Mouse (Mus musculus) adrenal gland, postnatal 4 days (tissue): Measurements from ENCODE around the gene Olfr1086. TPM values are rescaled to one million over a fixed set of nuclear protein-coding genes. Genes with fewer than 3 reads are reported as not detected.
"Not testable (repeated sequence)": the region's sequence is repeated elsewhere in the genome, so short reads cannot be mapped to it uniquely, and the experiment has no call there.

Experiments
- DNase-seq, 2 experiments: peaks; one replicate each; pipeline ENCODE4 v3.0.0; 2021 to 2022; ENCODE audit warnings: low spot score in 2 of 2, mixed read lengths in 2 of 2
- long read RNA-seq, 2 experiments: library from polyadenylated mRNA; stranded (forward); transcript quantifications; one replicate each; pipeline ENCODE4 v2.0.0; 2021
- total RNA-seq, 2 experiments: library from RNA; stranded (reverse); gene quantifications; 2 replicates each; pipeline ENCODE4 v1.2.3; 2021

Olfr1086 gene
- total RNA-seq = not detected
- long read RNA-seq, experiment 1 = 0 reads
- long read RNA-seq, experiment 2 = 0 reads

DNA sequence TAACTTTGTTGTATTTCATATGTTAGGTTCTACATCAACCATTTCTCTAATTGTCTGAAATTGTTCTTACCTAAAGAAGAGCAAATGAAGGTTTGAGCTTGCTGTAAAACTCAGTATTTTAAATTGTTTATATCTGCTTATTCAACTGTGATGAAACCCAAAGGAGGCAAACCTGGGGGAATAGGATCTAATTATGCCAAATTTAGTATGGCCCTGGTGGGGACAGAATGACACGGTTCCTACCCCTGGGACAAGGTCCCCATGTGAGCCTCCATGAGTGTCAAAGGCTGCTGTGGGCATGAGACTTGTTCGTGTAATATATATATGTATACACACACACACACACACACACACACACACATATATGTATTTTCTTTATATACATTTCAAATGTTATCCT, at the start of gene Olfr1086:
TSS of gene Olfr1086 (minus strand) at position 101 of the 400 bp plus-strand sequence.
- DNase-seq = no peak

DNA sequence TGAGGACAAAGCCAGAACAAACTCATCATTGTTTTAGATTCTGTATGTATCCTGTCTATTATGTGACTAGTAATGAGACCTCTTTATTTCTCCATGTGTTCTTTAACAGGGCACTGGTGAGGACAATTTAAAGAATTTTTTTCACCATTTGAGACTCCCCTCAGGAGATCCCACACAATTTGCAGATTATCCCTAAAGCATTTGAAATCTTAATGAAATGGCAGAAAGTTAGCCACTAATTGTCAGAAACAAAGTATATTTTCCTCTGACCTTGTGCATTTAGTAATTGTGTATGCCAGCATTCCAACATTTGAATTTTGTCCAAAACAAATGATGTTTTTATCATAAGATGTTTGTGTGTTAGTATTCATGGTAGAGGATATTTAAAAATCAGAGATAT, 18.4 kb upstream of the Olfr1086 start, which contains the start of gene Olfr1087:
TSS of gene Olfr1087 (minus strand) at position 101 of the 400 bp plus-strand sequence.
- DNase-seq = no peak

DNA sequence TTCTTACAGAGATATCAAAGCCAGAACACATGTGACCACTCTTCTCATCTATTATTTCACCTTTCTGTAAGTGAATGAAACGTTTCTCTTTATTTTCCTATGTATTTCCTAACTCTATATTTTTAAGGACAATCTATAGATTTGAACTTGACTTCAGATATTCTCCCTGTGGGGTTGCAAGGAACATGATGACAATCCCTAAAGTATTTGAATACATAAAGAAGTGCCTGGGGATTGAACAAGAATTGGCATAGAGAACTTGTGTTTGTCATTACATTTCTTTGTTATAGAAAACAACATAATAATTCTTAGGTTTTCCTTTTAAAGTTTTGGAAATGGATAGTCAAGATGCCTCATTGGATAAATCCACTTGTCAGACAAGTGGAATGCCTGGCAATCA, 18.0 kb downstream of the Olfr1086 start, which contains the start of gene Olfr1085:
TSS of gene Olfr1085 (minus strand) at position 101 of the 400 bp plus-strand sequence.
- no peak for DNase-seq

DNA sequence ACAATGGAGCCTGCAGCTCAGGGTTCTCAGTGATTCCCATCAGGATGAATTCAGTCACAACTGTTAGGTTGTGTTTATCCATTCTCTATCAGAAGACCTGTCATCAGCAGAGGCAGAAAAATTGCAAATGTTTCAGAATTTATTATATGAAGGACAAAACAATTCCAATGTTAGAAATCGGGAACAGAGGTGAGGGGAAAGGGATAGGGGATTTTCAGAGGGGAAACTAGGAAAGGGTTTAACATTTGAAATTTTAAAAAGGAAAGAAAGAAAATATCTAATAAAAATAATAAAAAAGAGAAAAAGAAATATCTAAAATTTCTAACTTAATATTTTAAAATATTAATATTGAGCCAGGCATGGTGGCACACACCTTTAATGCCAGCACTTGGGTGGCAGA, 40.3 kb downstream of the Olfr1086 start, which contains the start of gene Olfr1084:
TSS of gene Olfr1084 (minus strand) at position 101 of the 400 bp plus-strand sequence.
- not testable (repeated sequence) for DNase-seq

Other genes with a start within 250 kb of the Olfr1086 start
- not detected for gene Olfr1065, start 229.5 kb downstream of the Olfr1086 start, total RNA-seq
- not detected for gene Olfr1066, start 223.8 kb downstream of the Olfr1086 start, total RNA-seq
- gene Olfr228, start 192.7 kb downstream of the Olfr1086 start, total RNA-seq = not detected
- not detected for gene Olfr1076, start 171.6 kb downstream of the Olfr1086 start, total RNA-seq
- not detected for gene Olfr1079, start 137.6 kb downstream of the Olfr1086 start, total RNA-seq
- not detected for gene Olfr1080, start 121.9 kb downstream of the Olfr1086 start, total RNA-seq
- not detected for gene Olfr1082, start 81.1 kb downstream of the Olfr1086 start, total RNA-seq
- gene Olfr1084, start 40.4 kb downstream of the Olfr1086 start, total RNA-seq = not detected
- not detected for gene Olfr1085, start 18.1 kb downstream of the Olfr1086 start, total RNA-seq
- not detected for gene Olfr1087, start 18.3 kb upstream of the Olfr1086 start, total RNA-seq
- not detected for gene Olfr1089, start 53.6 kb upstream of the Olfr1086 start, total RNA-seq
- not detected for gene Olfr1090, start 78.9 kb upstream of the Olfr1086 start, total RNA-seq
- not detected for gene Olfr1093, start 102.4 kb upstream of the Olfr1086 start, total RNA-seq
- not detected for gene Olfr141, start 129.9 kb upstream of the Olfr1086 start, total RNA-seq
- gene Olfr1094, start 144.6 kb upstream of the Olfr1086 start, total RNA-seq = not detected
- not detected for gene Olfr1095, start 171.6 kb upstream of the Olfr1086 start, total RNA-seq
- gene Gm13723, start 194.7 kb upstream of the Olfr1086 start, total RNA-seq = not detected
- gene Olfr1097, start 212.1 kb upstream of the Olfr1086 start, total RNA-seq = not detected
- not detected for gene Olfr1098, start 244.5 kb upstream of the Olfr1086 start, total RNA-seq